Mouse (Mus musculus) kidney, adult 2 months (tissue): ENCODE data around the gene Spata31d1d.

Source experiments
- CTCF ChIP-seq: fragments of 200-500 bp; conservative IDR thresholded peaks from 2 replicates; pipeline ENCODE4 v1.5.1; 2011; ENCODE audit warnings: low read depth, mild to moderate bottlenecking, control low read depth, low read length, moderate library complexity, mixed read lengths; ENCODE audit not compliant: insufficient read depth, insufficient read length
- POLR2A ChIP-seq: fragments of 200-500 bp; IDR thresholded peaks from one replicate; pipeline ENCODE4 v1.6.1; 2011; ENCODE audit warnings: low read depth, low read length, control low read depth

DNA sequence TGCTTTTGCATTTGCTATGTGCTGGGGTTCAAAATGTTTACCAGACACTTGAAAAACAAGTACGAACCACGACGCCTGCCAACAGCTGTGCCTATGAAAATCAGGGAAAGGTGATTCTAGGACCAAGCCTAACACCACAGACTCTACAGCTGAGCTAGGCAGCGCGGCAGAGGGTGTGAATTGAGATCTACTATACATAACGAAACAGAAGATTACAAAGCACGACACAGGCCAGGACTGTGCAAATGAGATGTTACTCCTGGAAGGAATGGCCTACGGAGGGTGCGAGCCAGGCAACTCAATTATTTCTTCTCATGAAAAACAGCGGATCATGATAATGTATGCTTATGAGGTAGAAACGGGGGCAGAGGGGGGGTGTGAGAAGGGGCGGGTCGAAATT lies 37.0 kb upstream of the Spata31d1d start:
- TF ChIP-seq CTCF (no peak), POLR2A (no peak)
